Mouse (Mus musculus) 3T3-L1 (cell line): ENCODE measurements around the gene Sde2.
"Not testable (repeated sequence)": the region's sequence is repeated elsewhere in the genome, so short reads cannot be mapped to it uniquely, and the experiment has no call there.

Experiments used
- DNase-seq: peaks from one replicate; pipeline ENCODE4 v3.0.0-alpha.2; 2015; ENCODE audit warnings: low read depth, low spot score

The Sde2 gene

DNA sequence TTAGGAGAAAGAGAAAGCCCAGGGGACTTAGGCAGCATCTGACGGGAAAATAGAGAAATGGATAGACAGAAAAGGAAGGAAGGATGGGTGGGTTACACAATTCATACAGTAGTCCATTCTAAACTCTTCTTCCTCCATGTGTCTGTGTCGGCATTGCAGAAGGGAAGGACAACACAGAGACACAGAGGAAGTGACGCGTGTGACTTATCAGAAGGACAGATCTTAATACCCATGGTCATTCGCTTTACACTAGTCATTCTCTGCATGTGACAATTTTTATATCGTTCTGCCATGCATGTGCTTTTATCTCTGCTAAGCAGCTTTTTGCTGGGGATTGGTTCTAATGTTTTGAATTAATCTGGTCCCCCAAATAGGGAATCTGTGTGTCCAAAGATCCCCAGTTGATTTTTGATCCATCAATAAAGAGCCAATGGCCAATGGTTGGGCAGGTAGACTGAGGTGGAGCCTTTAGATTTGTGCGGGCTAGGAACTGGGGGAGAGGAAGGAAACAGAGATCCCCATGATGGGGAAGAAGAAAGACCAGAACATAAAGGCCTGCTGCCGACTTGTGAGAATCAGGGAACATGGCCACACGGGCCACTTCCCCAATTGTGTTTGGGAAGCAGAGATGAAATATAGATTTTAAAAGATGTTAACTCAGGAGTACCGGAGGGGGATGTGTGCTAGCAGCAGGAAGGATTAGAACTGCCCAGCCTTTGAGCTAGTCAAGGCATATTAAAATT lies 15.5 kb upstream of the Sde2 start:
- no peak for DNase-seq

DNA sequence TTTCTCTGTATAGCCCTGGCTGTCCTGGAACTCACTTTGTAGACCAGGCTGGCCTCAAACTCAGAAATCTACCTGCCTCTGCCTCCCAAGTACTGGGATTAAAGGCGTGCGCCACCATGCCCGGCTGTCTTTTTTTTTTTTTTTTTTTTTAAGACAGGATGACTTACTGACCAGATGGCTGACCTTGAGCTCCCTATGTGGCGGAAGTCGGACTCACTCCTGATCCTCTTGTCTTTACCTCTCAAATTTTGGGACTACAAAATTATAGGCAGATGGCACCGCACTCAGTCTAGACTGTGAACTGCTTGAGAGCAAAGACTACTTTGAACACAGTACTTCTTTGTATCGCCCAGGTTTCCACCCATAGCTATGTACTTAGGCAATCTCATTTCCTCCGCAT lies 14.5 kb upstream of the Sde2 start:
- DNase-seq: not testable (repeated sequence)

DNA sequence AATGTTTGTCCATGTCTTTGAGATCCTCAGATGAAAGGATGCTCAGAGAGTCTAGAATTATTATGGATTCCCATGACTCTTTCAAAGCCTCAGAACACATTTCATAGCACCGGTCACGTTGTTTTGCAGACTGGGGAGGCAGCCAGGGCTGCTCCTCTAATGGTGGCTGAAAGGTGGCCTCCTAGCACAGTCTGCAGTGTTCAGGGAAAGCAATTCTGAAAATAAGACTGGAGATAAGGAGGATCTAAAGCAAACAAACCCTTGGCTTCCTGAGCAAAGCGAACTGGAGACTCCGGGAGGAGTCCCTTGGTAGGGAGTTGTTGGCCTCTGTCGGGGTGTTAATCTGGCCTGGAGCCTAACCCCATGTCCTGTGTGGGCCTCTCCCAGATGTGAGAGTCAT lies 13.7 kb upstream of the Sde2 start:
- peak; percentile 11 for DNase-seq

DNA sequence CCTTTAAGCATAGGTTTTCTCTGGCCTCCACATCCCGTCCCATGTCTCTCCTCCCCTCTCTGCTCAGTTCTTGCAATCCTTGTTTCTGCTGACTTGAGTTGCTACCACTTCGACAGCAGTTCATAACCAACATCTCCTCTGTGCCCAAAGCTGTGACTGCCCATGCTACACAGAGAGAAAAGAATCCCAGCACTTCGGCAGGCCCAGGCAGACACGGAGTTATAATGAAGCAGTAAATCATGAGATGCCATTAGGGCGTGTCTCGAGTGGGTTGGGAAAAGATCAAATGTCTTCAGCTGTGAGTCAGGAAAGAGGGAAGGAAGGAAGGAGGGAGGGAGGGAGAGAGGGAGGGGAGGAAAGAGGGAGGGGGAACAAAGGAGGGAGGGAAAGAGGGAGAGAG lies 12.9 kb upstream of the Sde2 start:
- DNase-seq: peak; percentile 72

DNA sequence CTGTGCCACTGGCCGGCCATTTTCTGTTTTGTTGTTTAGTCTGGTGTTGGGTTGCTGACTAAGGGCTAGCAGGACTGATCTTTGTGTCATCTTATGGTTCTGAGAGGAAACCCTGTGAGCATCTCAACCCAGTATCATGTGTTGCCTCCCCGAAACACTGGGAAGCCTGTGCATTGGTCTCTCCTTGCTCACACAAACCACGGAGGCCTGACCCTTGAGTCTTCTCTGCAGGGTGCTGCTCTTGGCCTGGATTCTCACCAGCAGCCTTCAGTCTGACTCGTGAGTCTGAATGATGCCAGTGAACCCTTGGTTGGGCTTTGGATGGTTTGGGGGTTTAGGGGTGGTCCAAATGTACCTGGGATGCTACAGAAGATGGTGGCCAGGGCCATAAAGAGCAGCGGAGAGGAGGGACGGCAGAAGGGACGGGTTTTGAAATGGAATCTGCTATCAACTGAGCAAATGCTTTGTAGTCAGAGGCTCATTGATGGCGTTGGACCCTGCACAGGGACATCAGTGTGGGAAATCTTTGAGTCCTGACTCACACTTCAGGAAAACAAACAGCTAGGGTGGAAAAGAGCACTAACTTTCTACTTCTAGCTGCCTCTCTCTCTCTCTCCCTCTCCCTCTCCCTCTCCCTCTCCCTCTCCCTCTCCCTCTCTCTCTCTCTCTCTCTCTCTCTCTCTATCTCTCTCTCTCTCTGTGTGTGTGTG lies 11.6 kb upstream of the Sde2 start:
- DNase-seq: peak; percentile 78

DNA sequence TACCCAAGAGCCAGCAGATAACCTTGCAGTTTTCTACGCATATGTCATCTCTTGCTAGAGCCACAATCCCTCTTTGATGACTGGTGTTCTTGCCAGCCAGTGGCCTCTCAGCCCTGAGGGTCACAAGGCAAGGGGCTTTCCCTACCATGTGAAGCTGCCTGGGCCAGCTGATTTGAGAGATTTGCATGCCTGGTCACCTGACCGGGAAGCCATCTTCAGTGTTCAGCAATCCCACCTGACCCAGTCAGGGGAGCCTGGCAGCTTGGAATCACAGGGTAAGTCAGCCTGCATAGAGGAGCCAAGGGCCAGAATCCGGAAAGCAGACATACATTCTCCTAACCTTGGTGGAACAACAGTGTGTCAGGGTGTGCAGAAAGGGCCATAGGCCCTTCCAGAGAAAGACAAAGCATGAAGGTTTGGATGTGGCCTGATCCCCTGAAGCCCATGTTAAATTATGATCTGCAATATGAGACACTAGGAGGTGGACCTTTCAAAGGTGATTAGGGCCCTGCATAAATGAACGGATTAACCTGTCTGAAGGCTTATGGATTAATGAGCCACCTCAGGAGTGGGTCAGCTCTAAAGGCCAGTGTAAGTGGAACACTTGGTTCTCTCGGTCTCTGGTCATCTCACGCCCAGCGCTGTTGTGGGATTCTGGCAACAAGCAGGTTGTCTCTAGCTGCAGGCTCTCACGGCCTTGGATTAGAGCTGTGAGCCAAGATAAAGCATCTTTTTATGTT lies 9.2 kb upstream of the Sde2 start:
- DNase-seq: no peak

DNA sequence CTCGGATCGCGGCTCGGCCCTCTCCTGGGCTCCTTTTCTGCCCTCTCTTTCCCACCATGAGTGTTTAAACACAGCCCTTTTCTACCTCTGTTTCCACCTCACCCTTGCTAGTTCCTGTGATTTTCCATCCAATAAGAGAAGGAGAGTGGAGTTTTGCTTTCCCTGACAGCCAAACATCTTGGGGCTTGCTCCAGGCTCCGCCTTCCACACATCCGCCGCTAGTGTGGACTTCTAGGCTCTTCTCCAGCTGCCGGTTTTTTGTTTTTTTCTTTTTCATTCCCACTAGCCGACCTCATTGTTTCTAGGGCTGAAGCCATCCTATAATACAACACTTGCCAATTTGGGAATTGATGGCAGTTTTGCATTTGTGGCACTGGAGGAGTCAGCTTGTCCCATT lies 2.8 kb upstream of the Sde2 start:
- DNase-seq: peak; percentile 94

DNA sequence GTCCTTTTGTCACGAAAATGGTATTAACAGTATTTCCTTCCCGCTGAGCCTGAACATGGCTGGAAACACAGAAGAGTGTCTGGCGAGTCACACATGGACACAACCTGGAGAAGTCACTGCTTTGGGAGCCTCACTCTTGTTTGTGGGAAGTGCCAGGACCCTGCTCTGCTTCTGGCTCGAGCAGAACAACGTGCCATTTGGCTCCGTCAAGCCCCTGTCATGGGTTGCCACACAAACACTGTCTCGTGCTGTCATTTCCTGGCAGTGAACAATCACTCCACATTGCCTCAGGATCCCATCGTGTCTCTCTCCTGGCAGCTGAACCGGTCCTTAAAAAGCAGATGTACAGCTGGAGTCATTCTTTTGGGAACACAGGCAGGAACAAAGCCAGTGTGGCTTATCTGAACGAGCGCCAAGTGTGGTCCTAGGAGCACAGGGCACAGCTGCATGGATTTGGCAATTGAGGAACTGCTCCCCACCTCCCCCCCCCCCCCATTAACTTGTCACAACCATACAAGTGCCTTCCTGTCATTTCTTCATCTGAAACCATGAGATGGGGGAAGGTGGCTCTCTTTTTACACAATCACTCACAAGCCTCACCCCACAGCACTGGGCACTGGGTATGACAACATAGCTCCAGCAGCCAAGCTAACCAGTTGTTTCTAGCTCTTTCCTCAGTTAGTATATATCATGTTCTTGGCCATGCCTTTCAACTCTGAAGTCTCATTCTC lies 2.3 kb upstream of the Sde2 start:
- DNase-seq: peak; percentile 78

DNA sequence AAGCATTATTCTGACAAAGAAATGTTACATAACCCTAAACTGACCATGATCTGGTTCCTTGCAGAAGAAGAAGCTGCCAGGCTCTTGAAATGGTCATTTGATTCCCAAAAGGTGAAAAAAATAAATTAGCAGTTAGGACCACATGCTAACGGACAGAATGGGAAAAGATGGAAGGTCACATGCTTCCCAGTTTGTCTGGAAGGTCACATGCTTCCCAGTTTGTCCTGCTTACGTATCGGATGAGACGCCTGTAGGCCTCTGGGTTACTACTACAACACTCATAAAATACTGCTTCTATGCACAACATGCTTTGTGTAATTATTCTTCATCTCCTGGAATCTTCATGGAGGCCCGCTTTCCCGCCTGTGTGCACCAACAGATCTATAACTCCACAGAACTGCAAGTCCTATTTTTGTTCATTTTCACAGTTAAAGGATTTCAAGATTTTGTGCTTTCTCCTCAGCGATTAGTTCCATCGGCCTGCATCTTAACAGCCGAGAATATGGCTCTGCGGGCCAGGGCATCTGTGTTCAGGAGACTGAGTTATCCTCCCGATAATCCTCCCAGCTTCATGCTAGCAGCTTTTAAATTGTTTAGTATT lies 1.1 kb upstream of the Sde2 start:
- DNase-seq: peak; percentile 54

DNA sequence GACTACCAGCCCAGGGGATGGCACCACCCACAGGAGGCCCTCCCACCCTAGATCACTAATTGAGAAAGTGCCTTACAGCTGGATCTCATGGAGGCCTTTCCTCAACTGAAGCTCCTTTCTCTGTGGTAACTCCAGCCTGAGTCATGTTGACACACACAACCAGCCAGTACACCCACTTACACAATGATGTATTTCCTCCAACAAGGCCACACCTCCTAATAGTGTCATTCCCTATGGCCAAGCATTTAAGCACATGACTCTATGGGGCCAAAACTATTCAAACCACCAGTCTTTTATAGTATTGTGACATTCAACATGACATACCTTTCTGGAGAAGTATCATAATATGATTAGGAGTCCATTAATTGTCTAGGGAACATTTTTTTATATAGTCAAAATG lies 7.8 kb downstream of the Sde2 start:
- peak; percentile 40 for DNase-seq

DNA sequence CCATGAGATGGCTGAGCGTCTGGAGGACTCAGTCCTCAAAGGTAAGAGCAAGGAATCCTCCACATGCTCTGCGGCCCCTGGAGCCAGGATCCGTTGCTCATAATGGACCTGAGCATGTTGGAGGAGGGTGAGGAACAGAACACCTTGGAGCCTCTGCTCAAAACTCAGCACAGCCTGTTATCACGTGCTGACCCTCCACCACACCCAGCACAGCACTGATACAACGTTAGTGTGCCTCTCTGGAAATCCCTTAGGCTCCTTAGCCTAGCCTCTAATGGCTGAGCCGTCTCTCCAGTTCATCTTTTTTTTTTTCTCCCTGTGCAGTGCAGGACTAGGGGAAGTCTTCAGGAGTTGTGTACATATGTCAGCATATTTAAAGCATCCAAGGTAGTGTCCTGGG lies 9.1 kb downstream of the Sde2 start:
- no peak for DNase-seq

DNA sequence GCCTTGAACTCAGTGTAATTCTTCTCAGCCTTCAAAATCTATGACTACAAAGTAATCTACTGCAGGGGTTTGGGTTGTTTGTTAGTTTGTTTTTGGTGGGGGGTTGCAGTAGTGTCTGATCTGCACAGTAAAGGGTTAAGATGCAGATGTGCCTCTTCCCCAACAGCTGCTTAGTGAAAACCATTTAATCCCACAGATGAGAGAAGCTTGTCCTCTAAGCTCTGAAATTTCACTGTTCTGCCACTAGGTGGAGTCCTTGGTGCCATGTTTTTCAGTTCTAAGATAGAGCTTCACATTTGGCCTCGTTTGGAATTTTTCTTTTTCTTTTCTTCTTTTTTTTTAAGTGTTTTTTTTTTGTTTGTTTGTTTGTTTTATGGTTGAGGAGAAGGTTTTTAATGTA lies 12.7 kb downstream of the Sde2 start:
- peak; percentile 81 for DNase-seq

DNA sequence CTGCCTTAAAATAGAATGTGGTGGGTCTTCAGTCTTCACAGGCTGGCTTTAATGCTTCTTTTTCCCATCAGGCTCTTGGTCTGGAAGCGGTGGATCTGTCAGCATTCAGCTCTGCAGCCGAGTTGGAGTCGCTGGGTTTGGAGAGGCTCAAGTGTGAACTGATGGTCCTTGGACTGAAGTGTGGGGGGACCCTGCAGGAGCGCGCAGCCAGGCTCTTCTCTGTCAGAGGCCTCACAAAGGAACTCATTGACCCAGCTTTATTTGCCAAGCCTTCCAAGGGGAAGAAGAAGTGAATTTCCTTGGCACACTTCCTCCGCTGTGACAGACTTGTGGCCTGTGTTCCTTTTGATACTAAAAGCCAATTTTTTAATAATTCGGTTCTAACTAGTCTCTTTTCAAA lies 15.1 kb downstream of the Sde2 start:
- DNase-seq: no peak

DNA sequence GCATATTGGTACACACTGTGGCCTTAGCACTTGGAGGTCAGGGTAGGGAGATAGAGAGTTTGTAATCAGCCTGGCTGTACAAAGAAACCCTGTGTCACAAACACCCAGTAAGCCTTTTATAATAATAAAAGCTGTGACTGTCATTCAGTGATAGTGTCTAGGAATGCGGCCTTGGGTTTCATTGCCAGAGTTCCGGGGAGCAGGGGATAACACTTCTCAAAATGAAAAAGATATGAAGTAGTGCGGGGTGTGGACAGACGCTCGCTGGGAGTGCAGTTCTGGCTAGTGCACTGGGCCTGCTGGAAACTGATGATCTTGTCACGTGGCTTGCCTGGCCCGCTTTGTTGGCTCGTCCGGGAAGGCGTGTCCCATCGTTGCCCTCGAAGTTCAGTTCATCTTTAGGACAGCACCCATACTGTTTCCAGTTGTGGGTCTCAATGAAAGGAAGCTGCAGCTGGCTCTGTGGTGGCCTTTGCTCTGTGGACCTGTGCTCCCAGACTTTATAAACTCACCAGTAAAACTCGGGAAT lies 19.3 kb downstream of the Sde2 start:
- no peak for DNase-seq

DNA sequence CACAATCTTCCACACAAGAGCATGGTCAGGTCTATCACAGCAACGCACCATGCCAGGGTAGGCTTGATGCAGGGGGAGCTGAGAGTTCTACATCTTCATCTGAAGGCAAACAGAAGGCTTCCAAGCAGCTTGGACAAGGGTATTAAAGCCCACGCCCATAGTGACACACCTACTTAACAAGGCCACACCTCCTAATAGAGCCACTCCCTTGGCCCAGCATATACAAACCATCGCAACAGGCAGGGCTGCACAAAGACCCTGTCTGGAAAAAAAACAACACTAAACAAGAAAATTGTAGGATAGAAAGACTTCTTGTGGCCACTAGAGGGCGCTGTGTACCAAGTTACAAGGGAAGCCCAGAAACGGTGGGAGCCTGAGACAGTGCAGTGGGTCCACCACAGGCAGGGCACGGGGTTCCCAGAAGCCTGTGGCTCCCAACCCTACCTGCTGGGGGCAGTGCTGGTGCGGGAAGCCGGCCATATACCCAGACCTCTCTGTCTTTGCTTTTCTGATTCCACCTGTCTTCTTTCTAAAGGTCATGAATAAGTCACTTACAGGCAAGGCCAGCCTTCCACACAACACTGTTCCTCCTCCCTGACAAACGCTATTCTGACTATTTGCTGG lies 23.0 kb downstream of the Sde2 start:
- DNase-seq: peak; percentile 81

DNA sequence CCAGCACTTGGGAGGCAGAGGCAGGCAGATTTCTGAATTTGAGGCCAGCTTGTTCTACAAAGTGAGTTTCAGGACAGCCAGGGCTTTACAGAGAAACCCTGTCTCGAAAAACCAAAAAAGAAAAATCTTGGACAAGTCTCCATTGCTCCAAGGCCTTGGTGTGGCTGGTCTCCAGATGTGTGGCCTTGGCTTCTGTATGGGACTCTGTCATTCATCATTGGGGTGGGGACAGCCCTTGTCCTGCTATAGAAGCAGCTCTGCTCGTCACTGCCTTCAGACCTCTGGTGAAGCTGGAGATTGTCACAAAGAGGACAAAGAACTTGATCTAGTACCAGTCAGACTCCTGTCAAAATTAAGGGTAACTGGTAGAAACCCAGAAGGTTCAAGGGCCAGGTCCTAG lies 23.7 kb downstream of the Sde2 start:
- no peak for DNase-seq

DNA sequence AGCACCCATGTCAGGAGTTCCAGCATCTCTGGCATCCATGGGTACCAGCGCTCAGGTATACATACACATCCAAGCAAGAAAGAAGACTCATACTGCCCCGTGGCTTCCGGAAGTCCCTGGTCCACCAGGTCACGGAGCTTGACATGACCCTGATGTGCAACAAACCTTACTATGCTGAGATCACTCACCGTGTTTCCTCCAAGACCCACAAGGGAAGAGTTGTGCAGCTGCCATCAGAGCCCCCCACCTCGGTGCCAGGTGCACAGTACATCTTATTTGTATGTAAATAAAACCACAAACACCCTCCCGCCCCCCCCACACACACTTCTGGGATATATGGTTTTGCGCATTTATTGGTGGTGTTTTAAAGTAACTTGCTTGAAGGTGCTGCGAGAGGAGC lies 24.2 kb downstream of the Sde2 start:
- DNase-seq: no peak

DNA sequence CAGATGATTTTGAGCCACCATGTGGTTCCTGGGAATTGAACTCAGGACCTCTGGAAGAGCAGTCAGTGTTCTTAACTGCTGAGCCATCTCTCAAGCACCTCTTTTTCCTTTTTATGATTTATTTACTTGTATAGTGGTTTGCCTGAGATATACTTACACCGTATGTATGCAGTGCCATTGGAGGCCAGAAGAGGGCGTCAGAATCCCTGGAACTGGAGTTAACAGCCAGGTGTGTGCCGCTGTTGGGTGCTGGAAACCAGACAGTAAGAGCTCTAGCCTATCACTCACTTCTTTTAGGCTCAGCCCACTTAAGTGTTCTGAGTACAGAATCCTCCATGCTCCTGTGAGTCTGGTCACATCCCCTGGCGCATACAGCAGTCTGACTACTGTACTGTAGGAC lies 26.5 kb downstream of the Sde2 start:
- DNase-seq: no peak

DNA sequence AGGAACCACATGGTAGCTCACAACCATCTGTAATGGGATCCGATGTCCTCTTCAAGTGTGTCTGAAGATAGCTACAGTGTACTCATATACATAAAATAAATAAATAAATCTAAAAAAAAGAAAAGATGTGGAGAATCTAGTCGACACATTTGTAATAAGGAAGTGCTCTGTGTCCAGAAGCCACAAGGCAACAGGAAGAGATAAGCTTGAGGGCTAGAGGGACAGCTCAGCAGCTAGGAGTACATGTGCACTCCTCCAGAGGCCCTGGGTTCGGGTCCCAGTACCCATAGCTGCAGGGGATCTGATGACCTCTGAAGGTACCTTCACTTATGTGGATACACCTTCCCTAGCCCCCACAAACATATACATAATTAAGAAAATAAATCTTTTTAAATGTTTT lies 30.8 kb downstream of the Sde2 start:
- no peak for DNase-seq

DNA sequence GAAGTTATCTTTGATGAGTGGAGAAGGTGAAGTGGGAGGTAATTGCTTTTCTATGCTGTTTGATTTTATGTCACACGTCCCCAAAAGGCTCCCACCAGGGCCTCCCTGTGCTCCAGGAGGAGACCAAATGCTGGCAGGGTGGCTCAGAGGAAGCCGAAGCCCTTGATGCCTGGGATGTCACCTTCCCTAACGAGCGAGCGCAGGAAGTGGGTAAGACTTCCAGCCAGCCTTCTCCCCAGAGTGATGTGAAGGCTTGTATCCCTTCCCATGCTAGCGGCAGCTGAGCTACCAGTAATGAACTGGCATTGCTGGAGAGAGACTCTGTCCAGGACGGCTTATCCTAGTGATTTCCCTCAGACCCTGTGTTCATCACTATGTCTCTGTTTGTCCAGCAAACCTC lies 32.8 kb downstream of the Sde2 start:
- no peak for DNase-seq

DNA sequence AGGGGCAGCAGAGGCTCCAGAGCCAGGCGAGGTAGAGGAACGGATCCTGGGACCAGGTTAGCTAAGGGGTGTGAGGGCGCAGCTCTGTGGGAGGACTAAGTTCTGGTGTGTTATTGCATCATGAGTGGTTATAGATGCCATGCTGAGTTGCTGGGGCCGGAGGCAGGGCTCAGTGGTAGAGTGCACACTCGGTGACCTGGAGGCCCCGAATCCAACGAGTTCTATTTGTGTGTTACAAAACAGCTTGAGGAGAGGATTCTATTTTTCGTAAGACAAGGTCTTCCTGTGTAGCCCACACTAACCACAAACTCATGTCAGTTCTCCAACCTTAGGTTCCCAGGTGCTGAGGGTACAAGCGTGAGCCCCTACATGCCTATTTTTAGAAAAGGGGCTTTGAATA lies 33.6 kb downstream of the Sde2 start:
- DNase-seq: no peak
